Mouse (Mus musculus) lung, embryonic 15.5 days (tissue): Measurements from ENCODE around the gene Tifab. TPM values are rescaled to one million over a fixed set of nuclear protein-coding genes. Genes with fewer than 3 reads are reported as not detected.
A peak's percentile ranks its signal among the peaks of the same experiment; 100 is the strongest.

Experiments
- ATAC-seq: fragments of 200-750 bp; cut with Nextera tagmentation; 2 replicates; pipeline ENCODE4 v1.8.0; 2017; ENCODE audit warnings: moderate number of reproducible peaks, borderline replicate concordance; ENCODE audit not compliant: low FRiP score, low TSS enrichment; ENCODE audit errors: extremely low read depth
- H3K27ac ChIP-seq: fragments of 300-500 bp; sonication (generic); 2 replicates; pipeline ENCODE4 v1.5.1; 2015; ENCODE audit warnings: moderate library complexity, mild to moderate bottlenecking, inconsistent platforms
- H3K27me3 ChIP-seq: fragments of 300-500 bp; sonication (generic); 2 replicates; pipeline ENCODE4 v1.6.1; 2015; ENCODE audit warnings: inconsistent platforms
- H3K36me3 ChIP-seq: fragments of 300-500 bp; sonication (generic); 2 replicates; pipeline ENCODE4 v1.6.1; 2015; ENCODE audit warnings: inconsistent platforms
- H3K4me1 ChIP-seq: fragments of 300-500 bp; sonication (generic); 2 replicates; pipeline ENCODE4 v1.6.1; 2015; ENCODE audit warnings: inconsistent platforms
- H3K4me2 ChIP-seq: fragments of 300-500 bp; sonication (generic); 2 replicates; pipeline ENCODE4 v1.6.1; 2015; ENCODE audit warnings: inconsistent platforms, mild to moderate bottlenecking, moderate library complexity
- H3K4me3 ChIP-seq: fragments of 300-500 bp; sonication (generic); 2 replicates; pipeline ENCODE4 v1.5.1; 2015; ENCODE audit warnings: mild to moderate bottlenecking, inconsistent platforms
- H3K9ac ChIP-seq: fragments of 300-500 bp; sonication (generic); 2 replicates; pipeline ENCODE4 v1.6.1; 2015; ENCODE audit warnings: inconsistent platforms
- H3K9me3 ChIP-seq: fragments of 300-500 bp; sonication (generic); 2 replicates; pipeline ENCODE4 v1.6.1; 2016; ENCODE audit warnings: inconsistent platforms
- WGBS: fragments of 180-500 bp; shearing (Covaris S2); methylation state at CpG from one replicate; pipeline ENCODE4 v1.1.7; 2015; 5-methylcytosine and 5-hydroxymethylcytosine counted together
- polyA plus RNA-seq: library from polyadenylated mRNA; unstranded; fragments of >200 nt; fragmentation: Nextera tagmentation; extraction: Ambion mirVana; gene quantifications from 2 replicates; pipeline ENCODE4 v1.2.1, GENCODE M21; 2015

Gene Tifab
- polyA plus RNA-seq, 1 experiment from 2014 or later, result 3.1 TPM

DNA sequence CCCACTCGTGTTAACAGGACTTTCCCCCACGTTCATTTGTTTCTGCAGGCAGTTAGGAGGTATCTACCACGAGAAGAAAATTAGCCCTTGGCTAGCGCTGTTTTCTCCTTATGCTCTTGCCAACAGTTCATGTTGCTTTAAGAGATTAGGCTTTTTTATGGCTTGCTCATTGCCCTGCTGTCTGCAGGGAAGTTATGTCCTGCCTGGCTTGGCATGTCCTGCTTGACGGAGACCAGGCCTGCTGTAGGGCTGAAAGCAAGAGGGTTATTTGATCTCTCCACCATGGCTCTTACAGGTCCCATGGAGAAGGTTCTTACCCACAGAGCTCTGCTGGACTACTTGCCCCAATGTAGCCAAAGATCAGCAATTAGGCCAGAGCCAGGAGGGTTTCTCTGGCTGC, 23.6 kb downstream of the Tifab start:
- H3K27ac ChIP-seq, result no peak overlapping the region
- WGBS, result 49% methylated on average over 5 of the region's 5 CpGs
- ATAC-seq, result no peak

DNA sequence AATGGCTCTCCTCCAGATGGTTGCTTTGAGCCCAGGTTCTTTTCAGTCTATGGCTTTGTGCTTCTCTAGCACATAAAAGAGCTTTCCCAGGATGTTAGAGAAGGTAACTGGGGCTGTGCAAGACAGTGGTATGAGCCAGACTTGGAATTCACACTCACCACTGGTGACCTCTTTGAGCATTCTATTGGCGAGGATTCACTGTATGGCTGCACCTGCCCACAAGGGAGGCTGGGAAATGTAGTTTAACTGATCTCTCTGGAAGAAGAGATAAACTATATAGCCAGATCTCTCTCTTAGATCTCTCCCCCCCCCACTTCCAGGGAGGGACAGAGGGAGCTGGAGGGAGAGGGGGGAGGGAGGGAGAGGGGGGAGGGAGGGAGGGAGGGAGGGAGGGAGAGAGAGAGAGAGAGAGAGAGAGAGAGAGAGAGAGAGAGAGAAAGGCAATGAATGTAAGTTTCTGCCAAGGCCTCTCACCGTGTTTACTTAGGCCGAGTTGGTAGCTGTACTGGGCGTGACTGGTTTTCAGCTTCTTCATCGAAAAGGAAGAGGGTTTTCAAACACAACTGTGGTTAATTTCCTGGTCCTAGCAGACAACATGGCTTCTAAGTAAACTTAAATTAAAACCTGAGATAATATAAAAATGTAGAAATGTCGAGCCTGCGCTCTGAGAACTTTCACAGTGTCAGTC, 25.8 kb downstream of the Tifab start:
- 38% methylated on average over 7 of the region's 7 CpGs for WGBS
- Histone ChIP-seq H3K4me1 (0 out of 2 replicates have a peak, but pooled peaks cover 3% of the 10 kb centered on the region), H3K27me3 (peaks cover 16% of the 10 kb centered on the region; the same call in 1 of the 2 replicates), H3K36me3 (no peaks in the 10 kb centered on the region), H3K27ac (no peak overlapping the region), H3K9me3 (no peaks in the 10 kb centered on the region), H3K4me3 (no peak overlapping the region), H3K9ac (no peak overlapping the region), H3K4me2 (no peak overlapping the region)
- no peak for ATAC-seq

More for the DNA sequence above, 23.6 kb downstream of the Tifab start:
- Histone ChIP-seq H3K4me1 (peaks cover 14% of the 10 kb centered on the region), H3K27me3 (peaks cover 18% of the 10 kb centered on the region; the same call in 1 of the 2 replicates), H3K9ac (no peak overlapping the region), H3K9me3 (no peaks in the 10 kb centered on the region), H3K4me3 (no peak overlapping the region), H3K4me2 (no peak overlapping the region), H3K36me3 (no peaks in the 10 kb centered on the region)

DNA sequence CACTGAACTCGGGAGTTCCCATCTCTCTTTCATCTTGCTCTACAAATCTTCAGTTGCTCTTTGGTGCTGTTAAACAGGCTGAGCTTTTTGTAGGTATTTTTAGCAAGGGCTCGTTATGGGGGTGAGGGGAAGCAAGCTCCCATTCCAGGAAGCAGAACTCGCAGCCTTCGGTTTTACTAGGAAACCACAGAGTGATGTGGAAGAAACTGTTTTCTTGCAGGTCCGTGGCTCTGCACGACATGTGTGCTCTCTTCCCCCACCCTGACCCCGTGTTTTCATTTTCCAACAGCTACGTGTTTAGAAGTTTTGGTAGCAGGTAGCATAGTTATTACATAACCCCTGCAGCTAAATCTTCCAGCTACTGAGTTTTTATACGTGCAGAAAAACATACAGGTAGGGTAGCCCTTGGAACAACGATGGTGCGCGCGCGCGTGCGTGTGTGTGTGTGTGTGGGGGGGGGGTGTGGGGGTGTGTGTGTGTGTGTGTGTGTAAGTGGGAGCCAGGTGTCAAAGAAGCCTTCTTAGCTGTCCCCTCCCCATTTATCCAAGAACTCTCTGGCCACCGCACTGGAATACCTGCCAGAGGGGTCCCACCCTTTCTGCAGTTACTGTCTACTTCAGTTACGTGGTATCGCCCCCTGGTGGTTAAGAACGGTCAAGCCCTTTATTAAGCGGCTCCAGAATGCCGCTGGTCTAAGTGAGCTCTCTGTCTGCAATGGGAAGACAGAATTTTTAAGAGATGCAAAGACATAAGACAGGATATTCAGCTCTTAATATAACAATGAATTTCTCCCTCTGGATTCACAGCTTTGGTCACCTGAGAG, 27.1 kb downstream of the Tifab start:
- Histone ChIP-seq H3K36me3 (no peaks in the 10 kb centered on the region), H3K27me3 (peaks cover 9% of the 10 kb centered on the region; the same call in 1 of the 2 replicates), H3K4me3 (no peak overlapping the region), H3K4me1 (0 out of 2 replicates have a peak, but pooled peaks cover 3% of the 10 kb centered on the region), H3K9ac (no peak overlapping the region), H3K4me2 (peak overlapping the region; percentile 22; the same call in 1 of the 2 replicates), H3K27ac (no peak overlapping the region), H3K9me3 (no peaks in the 10 kb centered on the region)
- ATAC-seq, result no peak
- WGBS, result 43% methylated on average over 22 of the region's 22 CpGs

DNA sequence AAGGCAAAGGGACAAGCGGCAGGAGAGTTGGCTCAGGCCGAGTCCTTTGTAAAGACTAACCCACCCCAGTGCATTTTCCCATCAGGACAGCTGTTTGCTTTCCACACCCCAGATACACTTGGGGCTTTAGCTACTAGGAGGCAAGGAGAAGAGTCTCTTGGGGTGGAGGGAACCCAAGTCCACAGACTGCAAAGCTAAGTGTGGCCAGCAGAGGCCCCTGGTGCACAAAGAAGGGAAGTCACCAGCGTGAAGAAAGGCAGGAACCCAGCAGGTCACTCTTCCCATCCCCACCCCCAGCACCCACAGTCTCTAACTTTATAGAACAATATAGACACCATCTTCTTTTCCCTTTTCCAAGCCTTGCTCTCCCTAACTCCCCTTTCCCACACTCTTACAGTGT, 33.2 kb downstream of the Tifab start:
- Histone ChIP-seq H3K4me2 (no peak overlapping the region), H3K36me3 (no peaks in the 10 kb centered on the region), H3K27me3 (peaks cover 3% of the 10 kb centered on the region; the same call in 1 of the 2 replicates), H3K4me1 (peaks cover 19% of the 10 kb centered on the region), H3K27ac (no peak overlapping the region), H3K9me3 (no peaks in the 10 kb centered on the region), H3K4me3 (no peak overlapping the region), H3K9ac (no peak overlapping the region)
- whole genome bisulfite sequencing, result 44% methylated on average over 3 of the region's 3 CpGs
- ATAC-seq, result no peak

DNA sequence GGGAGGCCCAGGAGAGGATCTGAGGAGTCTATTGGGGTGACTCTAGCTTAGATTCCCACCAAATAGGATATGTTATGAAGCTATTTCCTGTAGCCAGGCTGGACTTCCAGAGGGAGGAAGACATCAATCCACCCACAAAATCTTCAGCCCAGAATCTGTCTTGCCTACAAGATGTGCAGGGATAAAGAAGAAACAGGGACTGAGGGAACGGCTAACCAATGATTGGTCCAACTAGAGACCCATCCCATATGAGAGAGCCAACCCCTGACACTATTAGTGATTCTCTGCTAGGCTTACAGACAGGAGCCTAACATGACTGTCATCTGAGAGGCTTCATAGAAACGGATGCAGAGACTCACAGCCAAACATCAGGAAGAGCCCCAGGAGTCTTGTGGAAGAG, 34.7 kb downstream of the Tifab start:
- 31% methylated on average over 2 of the region's 2 CpGs for WGBS
- Histone ChIP-seq H3K4me2 (no peak overlapping the region), H3K4me3 (no peak overlapping the region), H3K27me3 (no peaks in the 10 kb centered on the region), H3K36me3 (no peaks in the 10 kb centered on the region), H3K27ac (no peak overlapping the region), H3K9me3 (no peaks in the 10 kb centered on the region), H3K4me1 (peaks cover 19% of the 10 kb centered on the region), H3K9ac (no peak overlapping the region)
- peak; percentile 49; the same call in 1 of the 2 replicates for ATAC-seq

DNA sequence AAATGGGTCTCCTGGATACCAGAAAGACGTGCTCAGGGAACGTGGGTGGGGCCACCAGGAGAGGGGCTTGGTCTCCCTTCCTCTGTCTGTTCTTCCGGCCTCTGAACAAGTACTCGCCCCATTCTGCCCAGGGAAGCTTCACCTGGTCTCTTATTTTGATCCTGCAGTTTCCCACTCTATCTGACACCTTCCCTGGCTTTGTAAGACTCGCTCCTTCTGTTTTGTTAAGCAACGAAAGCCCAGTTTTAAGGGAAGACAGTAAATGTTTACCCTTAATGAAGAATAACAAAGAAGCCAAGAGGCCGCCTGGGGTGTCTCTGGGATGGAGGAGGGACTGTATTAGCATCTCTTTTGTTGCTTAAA, 35.6 kb downstream of the Tifab start:
- H3K4me1 ChIP-seq, result peaks cover 19% of the 10 kb centered on the region
- H3K4me3 ChIP-seq, result no peak overlapping the region
- peak overlapping the region; percentile 4; the same call in 1 of the 2 replicates for H3K27ac ChIP-seq
- no peak overlapping the region for H3K4me2 ChIP-seq
- no peak for ATAC-seq
- no peaks in the 10 kb centered on the region for H3K36me3 ChIP-seq
- no peaks in the 10 kb centered on the region for H3K9me3 ChIP-seq
- no peak overlapping the region for H3K9ac ChIP-seq
- 22% methylated on average over 7 of the region's 7 CpGs for WGBS
- no peaks in the 10 kb centered on the region for H3K27me3 ChIP-seq

DNA sequence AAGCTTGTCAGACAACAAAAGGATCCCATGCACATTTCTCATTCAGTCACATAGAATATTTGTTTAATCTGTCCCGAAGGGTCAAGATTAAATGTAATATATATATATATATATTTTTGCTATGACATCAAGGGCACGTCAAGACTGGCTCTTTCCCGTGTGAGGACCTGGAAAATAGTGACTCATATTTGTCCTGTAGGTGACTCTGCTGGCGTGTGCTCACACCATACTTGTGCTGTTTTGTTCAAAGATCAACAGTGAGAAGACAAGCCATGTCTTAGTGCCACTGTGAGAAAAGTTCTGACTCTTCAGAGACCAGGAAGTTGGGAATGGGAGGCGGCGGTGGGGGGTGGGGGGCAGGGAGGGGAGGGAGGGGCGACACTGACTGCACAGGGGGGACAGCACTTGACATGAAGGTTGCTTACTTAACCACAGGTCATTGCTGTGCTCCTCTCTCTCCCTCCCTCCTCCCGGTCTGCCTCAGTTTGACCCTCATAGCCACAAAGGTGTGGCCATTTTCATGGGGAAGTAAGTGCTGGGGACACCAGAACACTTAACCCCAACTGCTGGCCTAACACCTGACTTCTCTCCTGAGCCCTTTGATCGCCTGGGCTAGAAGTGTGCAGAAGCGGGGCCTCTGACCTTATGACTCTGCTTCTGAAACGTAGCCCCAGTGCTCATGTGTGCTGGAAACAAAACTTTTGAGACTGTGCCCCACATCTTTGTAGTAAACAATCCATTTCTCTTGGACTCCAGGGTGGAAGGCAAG, 36.1 kb downstream of the Tifab start:
- Histone ChIP-seq H3K36me3 (no peaks in the 10 kb centered on the region), H3K9ac (no peak overlapping the region), H3K27me3 (no peaks in the 10 kb centered on the region), H3K9me3 (no peaks in the 10 kb centered on the region), H3K4me2 (no peak overlapping the region), H3K4me3 (no peak overlapping the region), H3K27ac (no peak overlapping the region), H3K4me1 (peaks cover 19% of the 10 kb centered on the region)
- no peak for ATAC-seq
- whole genome bisulfite sequencing, result 24% methylated on average over 11 of the region's 11 CpGs

DNA sequence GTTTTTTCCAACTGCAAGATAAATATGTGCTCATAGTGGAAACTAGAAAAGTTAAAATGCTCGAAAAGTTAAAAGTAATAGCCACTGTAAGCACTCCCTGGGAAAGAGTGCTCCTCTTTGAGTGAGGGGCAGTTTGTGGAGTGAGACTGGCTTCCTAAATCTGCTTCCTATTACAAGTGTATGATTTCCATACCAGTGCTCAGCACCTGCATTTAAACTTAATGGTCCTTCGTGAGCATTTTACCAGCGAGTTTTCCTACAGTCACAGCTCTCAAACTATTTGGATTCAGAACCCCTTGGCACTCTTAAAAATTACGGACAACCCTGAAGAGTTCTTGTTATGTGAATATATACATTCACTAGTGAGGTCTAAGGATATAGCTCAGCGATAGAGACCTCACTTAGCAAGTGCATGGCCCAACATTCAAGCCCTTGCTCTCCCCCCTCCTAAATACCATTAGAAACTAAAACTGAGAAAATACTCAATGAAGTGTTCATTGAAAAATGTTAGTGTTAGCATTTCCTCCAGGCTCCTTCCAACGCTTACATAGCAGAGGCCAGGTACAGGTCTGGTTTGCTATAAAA, 39.4 kb downstream of the Tifab start:
- H3K9ac ChIP-seq, result no peak overlapping the region
- no peaks in the 10 kb centered on the region for H3K36me3 ChIP-seq
- peaks cover 25% of the 10 kb centered on the region for H3K4me1 ChIP-seq
- H3K4me3 ChIP-seq, result no peak overlapping the region
- H3K27ac ChIP-seq, result no peak overlapping the region
- H3K9me3 ChIP-seq, result no peaks in the 10 kb centered on the region
- no peaks in the 10 kb centered on the region for H3K27me3 ChIP-seq
- no peak for ATAC-seq
- no peak overlapping the region for H3K4me2 ChIP-seq
- WGBS, result 30% methylated on average over 6 of the region's 6 CpGs

DNA sequence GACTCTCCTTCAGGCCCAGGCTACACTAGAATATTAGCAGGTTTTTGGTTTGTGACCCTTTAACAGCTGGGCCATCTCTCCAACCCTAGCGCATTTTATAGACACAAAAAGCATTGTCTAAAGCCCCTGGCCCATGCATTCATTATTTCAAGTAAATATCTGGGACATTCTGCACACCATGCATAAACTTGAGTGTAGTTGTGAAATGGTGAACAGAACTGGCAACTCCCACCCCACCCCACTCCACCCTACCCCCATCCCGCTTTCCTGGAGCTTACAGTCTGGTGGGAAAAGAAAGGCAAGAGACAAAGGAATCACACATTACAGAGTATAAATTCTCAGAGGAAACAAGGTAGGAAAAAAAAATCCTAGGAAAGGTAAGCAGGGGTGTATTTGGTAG, 42.5 kb downstream of the Tifab start, which contains the start of gene H2afy:
H2afy (minus strand) TSS at position 162 of the 400 bp plus-strand sequence.
- H3K9ac ChIP-seq, result peak within 1 kb of the TSS; percentile 99
- H3K4me2 ChIP-seq, result peak within 1 kb of the TSS; percentile 83
- ATAC-seq, result no peak
- peak within 1 kb of the TSS; percentile 98 for H3K4me3 ChIP-seq
- no peaks in the 10 kb centered on the region for H3K9me3 ChIP-seq
- 85% methylated on average over 2 of the region's 2 CpGs for WGBS
- H3K27me3 ChIP-seq, result no peaks in the 10 kb centered on the region
- H3K4me1 ChIP-seq, result peaks cover 31% of the 10 kb centered on the region
- peak within 1 kb of the TSS; percentile 87 for H3K27ac ChIP-seq
- H3K36me3 ChIP-seq, result no peaks in the 10 kb centered on the region

DNA sequence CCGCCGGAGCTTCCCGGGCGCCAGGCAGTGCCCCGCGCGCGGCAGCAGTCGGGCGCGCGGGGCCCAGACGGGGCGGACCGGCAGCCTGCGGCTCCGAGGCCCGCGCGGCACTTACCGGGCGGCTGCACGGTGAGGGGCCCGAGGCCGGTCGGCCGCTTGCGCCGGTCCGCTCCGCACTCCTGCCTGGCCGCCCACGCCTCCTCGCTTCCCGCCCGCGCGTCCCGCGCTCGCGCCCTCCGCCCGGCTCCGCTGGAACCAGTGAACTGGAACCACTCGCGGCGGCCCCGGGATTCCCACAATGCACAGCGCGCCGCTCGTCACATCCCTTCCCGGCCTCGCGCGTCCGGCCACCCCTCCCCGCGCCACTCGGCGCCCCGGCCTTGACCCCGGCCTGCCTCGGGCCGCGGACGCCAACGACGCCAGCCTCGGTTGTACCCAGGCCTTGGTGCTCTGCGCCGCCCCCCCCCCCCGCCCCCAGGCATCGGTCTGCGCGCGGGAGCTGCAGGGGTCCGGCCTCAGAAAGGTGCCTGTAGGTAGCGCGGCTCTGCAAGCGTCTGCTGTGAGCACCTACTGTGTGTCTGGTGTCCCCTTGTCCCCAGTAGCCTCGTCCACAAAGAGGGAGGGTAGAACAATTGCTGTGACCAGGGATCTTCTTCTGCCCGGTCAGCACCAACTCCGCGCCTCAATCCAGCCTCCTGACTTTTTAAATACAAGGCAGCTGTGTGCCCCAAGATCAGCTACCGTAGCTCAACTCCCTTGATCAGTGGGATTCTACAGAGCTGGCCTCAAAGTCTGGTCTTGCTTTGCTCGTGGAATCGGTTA, 43.2 kb downstream of the Tifab start:
- Histone ChIP-seq H3K4me3 (peak overlapping the region; percentile 98), H3K27me3 (no peaks in the 10 kb centered on the region), H3K27ac (peak overlapping the region; percentile 87), H3K36me3 (0 out of 2 replicates have a peak, but pooled peaks cover under 1% of the 10 kb centered on the region), H3K9ac (peak overlapping the region; percentile 99), H3K4me1 (peaks cover 31% of the 10 kb centered on the region), H3K9me3 (no peaks in the 10 kb centered on the region), H3K4me2 (peak overlapping the region; percentile 83)
- peak; percentile 88 for ATAC-seq
- WGBS, result 1% methylated on average over 86 of the region's 89 CpGs
